Mouse (Mus musculus) intestine, embryonic 14.5 days (tissue): Measurements from ENCODE around the gene Gfra1. TPM values are rescaled to one million over a fixed set of nuclear protein-coding genes. Genes with fewer than 3 reads are reported as not detected.

ENCODE experiments used
- ATAC-seq: fragments of 200-750 bp; cut with Nextera tagmentation; replicated peaks from 2 replicates; pipeline ENCODE4 v1.8.0; 2017; ENCODE audit warnings: low read depth, moderate number of reproducible peaks, moderate TSS enrichment, moderate library complexity; ENCODE audit not compliant: low FRiP score, low TSS enrichment
- DNase-seq: peaks from one replicate; pipeline ENCODE4 v3.0.0-alpha.2; 2018; ENCODE audit warnings: low spot score
- H3K27ac ChIP-seq: fragments of 300-500 bp; sonication (generic); 2 replicates; pipeline ENCODE4 v1.5.1; 2014; ENCODE audit warnings: low read depth, mild to moderate bottlenecking, control low read depth
- H3K27me3 ChIP-seq: fragments of 300-500 bp; sonication (generic); replicated peaks from 2 replicates; pipeline ENCODE4 v1.6.1; 2014; ENCODE audit warnings: low read length, control low read depth; ENCODE audit not compliant: control insufficient read depth, insufficient read depth
- H3K36me3 ChIP-seq: fragments of 300-500 bp; sonication (generic); 2 replicates; pipeline ENCODE4 v1.6.1; 2014; ENCODE audit warnings: low read length, control low read depth; ENCODE audit not compliant: control insufficient read depth, insufficient read depth
- H3K4me1 ChIP-seq: fragments of 300-500 bp; sonication (generic); replicated peaks from 2 replicates; pipeline ENCODE4 v1.6.1; 2014; ENCODE audit warnings: low read length, control low read depth, mixed read lengths; ENCODE audit not compliant: control insufficient read depth, insufficient read depth
- H3K4me2 ChIP-seq: fragments of 300-500 bp; sonication (generic); 2 replicates; pipeline ENCODE4 v1.6.1; 2014; ENCODE audit warnings: low read length
- H3K4me3 ChIP-seq: fragments of 300-500 bp; sonication (generic); 2 replicates; pipeline ENCODE4 v1.5.1; 2014; ENCODE audit warnings: low read depth, low read length, control low read depth, mixed read lengths
- H3K9ac ChIP-seq: fragments of 300-500 bp; sonication (generic); 2 replicates; pipeline ENCODE4 v1.6.1; 2014; ENCODE audit warnings: mild to moderate bottlenecking, low read length
- H3K9me3 ChIP-seq: fragments of 300-500 bp; sonication (generic); 2 replicates; pipeline ENCODE4 v1.6.1; 2016; ENCODE audit warnings: low read length, control low read depth; ENCODE audit not compliant: control insufficient read depth
- WGBS: fragments of 180-500 bp; shearing (Covaris S2); extraction: QIAGEN DNeasy Blood & Tissue Kit; methylation state at CpG from one replicate; pipeline ENCODE4 v1.1.7; 2014; 5-methylcytosine and 5-hydroxymethylcytosine counted together
- polyA plus RNA-seq: library from polyadenylated mRNA; unstranded; fragments of >200 nt; fragmentation: Nextera tagmentation; extraction: Ambion mirVana; gene quantifications from 2 replicates; pipeline ENCODE4 v1.2.1, GENCODE M21; 2014

The Gfra1 gene
- polyA plus RNA-seq, 1 experiment from 2014 or later = 34.3 TPM

DNA sequence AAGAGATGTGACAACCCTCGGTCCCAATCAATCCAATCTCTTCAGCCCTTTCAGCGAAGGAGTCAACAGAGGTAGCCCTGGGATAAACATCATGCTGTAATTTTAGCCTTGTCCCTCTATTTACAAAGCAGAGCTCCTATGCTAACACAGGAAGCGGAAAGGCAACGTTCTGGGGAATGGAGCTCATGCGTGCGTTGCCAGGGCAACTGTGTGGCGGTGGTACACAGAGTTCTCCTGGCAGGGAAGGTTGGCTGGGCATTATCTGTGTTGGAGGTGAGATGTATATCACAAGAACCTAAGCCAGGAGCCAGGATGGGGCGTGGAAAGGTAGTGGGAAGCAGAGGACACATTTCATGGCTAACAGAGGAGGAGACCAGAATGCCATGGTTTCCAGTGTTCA lies 194.8 kb downstream of the Gfra1 start:
- DNase-seq (no peak), ATAC-seq (no peak)
- no peak overlapping the region for H3K4me3 ChIP-seq
- no peak overlapping the region for H3K4me2 ChIP-seq
- H3K36me3 ChIP-seq = peaks cover 8% of the 10 kb centered on the region; the same call in 1 of the 2 replicates
- no peaks in the 10 kb centered on the region for H3K9me3 ChIP-seq
- no peak overlapping the region for H3K27ac ChIP-seq
- 0 out of 2 replicates have a peak, but pooled peaks cover 9% of the 10 kb centered on the region for H3K4me1 ChIP-seq
- no peak overlapping the region for H3K9ac ChIP-seq
- H3K27me3 ChIP-seq = no peaks in the 10 kb centered on the region
- WGBS = 67% methylated on average over 8 of the region's 8 CpGs

DNA sequence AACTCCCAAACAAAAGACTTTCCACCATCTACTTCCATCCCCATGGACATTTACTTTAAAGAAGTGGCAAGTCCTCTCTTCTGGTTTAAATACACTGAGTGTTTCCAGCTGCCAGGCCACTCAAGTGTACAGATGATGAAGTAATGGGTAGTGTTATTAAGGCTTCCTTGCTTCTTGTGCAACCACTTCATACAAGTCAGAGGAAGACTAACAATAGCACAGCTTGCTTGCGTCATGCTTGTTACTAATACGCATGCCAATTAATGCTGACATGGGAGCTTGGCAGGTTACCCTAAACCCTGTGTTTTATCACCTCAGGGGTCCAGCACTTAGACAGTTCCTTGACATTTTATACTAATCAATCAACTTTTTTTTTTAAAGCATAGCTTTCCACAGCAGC lies 196.5 kb downstream of the Gfra1 start:
- 31% methylated on average over 2 of the region's 2 CpGs for WGBS
- no peaks in the 10 kb centered on the region for H3K9me3 ChIP-seq
- H3K4me1 ChIP-seq = 0 out of 2 replicates have a peak, but pooled peaks cover 9% of the 10 kb centered on the region
- H3K36me3 ChIP-seq = peaks cover 10% of the 10 kb centered on the region; the same call in 1 of the 2 replicates
- no peak overlapping the region for H3K4me3 ChIP-seq
- H3K27me3 ChIP-seq = no peaks in the 10 kb centered on the region
- H3K9ac ChIP-seq = no peak overlapping the region
- no peak overlapping the region for H3K27ac ChIP-seq
- ATAC-seq (peak; percentile 50; the same call in 1 of the 2 replicates), DNase-seq (no peak)
- H3K4me2 ChIP-seq = no peak overlapping the region

DNA sequence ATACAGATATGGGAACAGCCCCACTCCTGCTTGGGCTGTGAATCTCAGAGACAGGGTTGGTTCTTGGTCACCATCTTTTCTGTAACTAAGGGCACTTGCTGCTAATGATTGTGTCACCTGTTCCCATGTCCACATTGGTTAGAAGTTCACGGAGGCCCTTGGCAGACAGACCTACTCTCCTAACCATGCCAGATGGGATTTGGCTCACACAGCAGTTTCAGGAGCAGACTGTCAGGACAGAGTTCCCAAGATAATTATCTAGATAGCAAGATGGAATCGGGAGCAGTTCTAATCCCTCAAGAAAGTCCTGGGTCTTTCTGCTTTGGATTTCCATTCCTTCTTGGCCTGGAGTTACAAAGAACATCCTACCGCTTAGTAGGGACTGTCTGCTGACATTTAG lies 199.2 kb downstream of the Gfra1 start:
- H3K27ac ChIP-seq = no peak overlapping the region
- no peak overlapping the region for H3K4me2 ChIP-seq
- DNase-seq = no peak
- 0 out of 2 replicates have a peak, but pooled peaks cover 9% of the 10 kb centered on the region for H3K4me1 ChIP-seq
- 98% methylated on average over 3 of the region's 3 CpGs for WGBS
- peaks cover 7% of the 10 kb centered on the region; the same call in 1 of the 2 replicates for H3K36me3 ChIP-seq
- no peak for ATAC-seq
- no peak overlapping the region for H3K4me3 ChIP-seq
- H3K9ac ChIP-seq = no peak overlapping the region
- H3K27me3 ChIP-seq = no peaks in the 10 kb centered on the region
- no peaks in the 10 kb centered on the region for H3K9me3 ChIP-seq

DNA sequence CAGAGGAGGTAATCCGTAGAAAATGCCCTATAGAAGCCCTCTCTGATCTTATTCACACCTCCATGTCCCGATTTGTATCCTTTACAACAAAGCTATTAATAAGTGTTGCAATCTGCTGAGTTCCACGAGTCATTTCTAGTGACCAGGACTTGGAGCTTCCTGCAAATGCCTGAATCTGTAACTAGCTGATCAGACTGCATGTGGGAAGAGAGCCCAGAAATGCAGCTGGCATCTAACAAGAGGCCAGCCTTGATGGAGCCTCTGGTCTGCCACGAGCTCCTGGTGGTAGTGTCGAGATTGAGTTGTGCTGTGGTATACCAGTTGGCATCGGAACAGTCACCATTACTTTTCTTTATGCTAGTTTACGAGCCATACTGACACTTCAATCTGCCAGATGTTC lies 200.3 kb downstream of the Gfra1 start:
- Histone ChIP-seq H3K9ac (no peak overlapping the region), H3K27ac (no peak overlapping the region), H3K4me1 (0 out of 2 replicates have a peak, but pooled peaks cover 9% of the 10 kb centered on the region), H3K27me3 (no peaks in the 10 kb centered on the region), H3K4me2 (no peak overlapping the region), H3K4me3 (no peak overlapping the region), H3K9me3 (no peaks in the 10 kb centered on the region), H3K36me3 (peaks cover 7% of the 10 kb centered on the region; the same call in 1 of the 2 replicates)
- no peak for ATAC-seq
- 84% methylated on average over 7 of the region's 7 CpGs for WGBS
- no peak for DNase-seq

DNA sequence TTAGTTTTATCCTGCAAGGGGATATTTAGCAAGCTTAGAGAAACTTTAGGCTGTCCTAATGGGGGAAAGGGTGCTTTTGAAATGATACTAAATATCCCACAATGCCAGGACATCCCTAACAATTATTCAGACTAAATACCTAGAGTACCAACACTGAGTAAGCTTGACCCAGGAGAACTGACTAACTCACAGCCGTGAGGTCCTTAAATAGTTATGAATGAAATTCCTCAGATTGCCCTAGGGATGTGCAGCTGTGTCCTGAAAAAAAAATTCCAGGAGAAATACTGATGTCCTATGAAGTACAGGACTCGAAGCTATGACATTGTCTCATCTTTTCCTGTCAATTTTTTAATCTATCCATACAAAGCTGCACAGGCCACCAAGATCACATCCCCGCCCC lies 201.5 kb downstream of the Gfra1 start:
- WGBS = 71% methylated on average over 3 of the region's 3 CpGs
- ATAC-seq = no peak
- Histone ChIP-seq H3K4me3 (no peak overlapping the region), H3K36me3 (peaks cover 7% of the 10 kb centered on the region; the same call in 1 of the 2 replicates), H3K27me3 (no peaks in the 10 kb centered on the region), H3K27ac (no peak overlapping the region), H3K9me3 (no peaks in the 10 kb centered on the region), H3K4me1 (0 out of 2 replicates have a peak, but pooled peaks cover 3% of the 10 kb centered on the region), H3K9ac (no peak overlapping the region), H3K4me2 (no peak overlapping the region)
- DNase-seq = no peak

DNA sequence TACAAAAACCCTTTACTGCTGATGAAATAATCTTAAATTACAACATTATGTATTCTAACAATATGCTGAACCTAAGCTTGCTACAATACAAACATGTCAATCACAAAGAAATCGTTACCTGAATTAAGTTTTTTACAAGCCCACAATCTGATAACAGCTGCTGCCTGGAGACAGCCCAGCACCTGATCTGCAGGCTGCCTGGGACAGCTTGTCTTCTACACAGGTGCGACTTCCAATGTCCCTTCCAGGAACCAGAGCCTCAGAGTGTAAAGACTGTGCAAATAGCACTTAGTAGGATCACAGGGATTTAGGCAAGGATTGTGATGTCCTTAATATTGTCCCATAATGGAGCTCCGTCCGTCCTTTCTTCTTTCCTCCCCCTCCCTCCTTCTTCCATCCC lies 204.0 kb downstream of the Gfra1 start:
- 0 out of 2 replicates have a peak, but pooled peaks cover 7% of the 10 kb centered on the region for H3K36me3 ChIP-seq
- 75% methylated on average over 4 of the region's 4 CpGs for WGBS
- H3K27ac ChIP-seq = no peak overlapping the region
- DNase-seq = no peak
- no peaks in the 10 kb centered on the region for H3K9me3 ChIP-seq
- no peak overlapping the region for H3K9ac ChIP-seq
- H3K27me3 ChIP-seq = no peaks in the 10 kb centered on the region
- ATAC-seq = no peak
- no peak overlapping the region for H3K4me3 ChIP-seq
- H3K4me2 ChIP-seq = no peak overlapping the region
- H3K4me1 ChIP-seq = no peaks in the 10 kb centered on the region

DNA sequence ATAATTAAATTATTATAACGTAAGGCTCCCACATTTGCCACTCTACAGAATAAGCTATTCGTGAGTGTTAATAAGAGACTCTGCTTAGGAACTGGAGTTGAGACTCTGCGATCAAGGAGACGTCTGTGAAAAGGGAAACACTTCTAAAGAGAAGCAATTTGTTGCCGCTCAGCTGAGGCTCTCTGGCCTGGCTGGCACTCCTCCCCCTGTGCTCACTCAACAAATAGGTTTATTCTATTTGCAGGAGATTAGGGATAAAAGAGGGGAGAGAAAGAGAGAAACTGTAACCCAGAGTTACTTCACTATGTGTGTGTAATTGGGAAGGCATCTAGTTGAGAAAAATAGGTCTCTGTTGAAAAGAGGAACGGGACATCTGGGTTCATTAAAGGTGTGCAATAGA lies 204.6 kb downstream of the Gfra1 start:
- DNase-seq = no peak
- WGBS = 58% methylated on average over 6 of the region's 6 CpGs

DNA sequence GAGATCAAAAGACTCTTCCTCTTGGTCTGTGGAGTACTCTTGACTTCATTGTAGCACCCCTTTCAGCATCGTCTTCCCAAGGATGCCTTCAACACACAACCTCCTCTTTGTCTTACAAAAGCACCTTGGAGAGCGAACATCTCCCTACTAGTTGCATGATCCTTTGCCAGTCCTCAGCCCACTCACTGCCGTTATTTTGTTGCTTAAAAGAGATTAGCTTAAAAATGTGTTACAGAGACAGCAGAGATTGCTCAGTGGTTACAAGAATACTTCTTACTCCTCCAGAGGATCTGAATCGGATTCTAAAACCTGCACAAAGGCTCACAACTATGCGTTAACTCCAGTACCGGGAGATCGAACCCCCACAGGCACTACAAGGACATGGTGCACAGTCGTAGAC lies 205.5 kb downstream of the Gfra1 start:
- no peak overlapping the region for H3K4me3 ChIP-seq
- no peak overlapping the region for H3K4me2 ChIP-seq
- H3K36me3 ChIP-seq = no peaks in the 10 kb centered on the region
- no peaks in the 10 kb centered on the region for H3K9me3 ChIP-seq
- no peaks in the 10 kb centered on the region for H3K27me3 ChIP-seq
- H3K9ac ChIP-seq = no peak overlapping the region
- H3K27ac ChIP-seq = no peak overlapping the region
- ATAC-seq = no peak
- DNase-seq = no peak
- 89% methylated on average over 8 of the region's 8 CpGs for WGBS
- H3K4me1 ChIP-seq = peaks cover 7% of the 10 kb centered on the region; the same call in 1 of the 2 replicates

More for the DNA sequence above, 204.6 kb downstream of the Gfra1 start:
- Histone ChIP-seq H3K27ac (no peak overlapping the region), H3K27me3 (no peaks in the 10 kb centered on the region), H3K36me3 (0 out of 2 replicates have a peak, but pooled peaks cover 3% of the 10 kb centered on the region), H3K9me3 (no peaks in the 10 kb centered on the region), H3K4me1 (no peaks in the 10 kb centered on the region), H3K4me3 (no peak overlapping the region), H3K4me2 (no peak overlapping the region), H3K9ac (no peak overlapping the region)
- no peak for ATAC-seq

DNA sequence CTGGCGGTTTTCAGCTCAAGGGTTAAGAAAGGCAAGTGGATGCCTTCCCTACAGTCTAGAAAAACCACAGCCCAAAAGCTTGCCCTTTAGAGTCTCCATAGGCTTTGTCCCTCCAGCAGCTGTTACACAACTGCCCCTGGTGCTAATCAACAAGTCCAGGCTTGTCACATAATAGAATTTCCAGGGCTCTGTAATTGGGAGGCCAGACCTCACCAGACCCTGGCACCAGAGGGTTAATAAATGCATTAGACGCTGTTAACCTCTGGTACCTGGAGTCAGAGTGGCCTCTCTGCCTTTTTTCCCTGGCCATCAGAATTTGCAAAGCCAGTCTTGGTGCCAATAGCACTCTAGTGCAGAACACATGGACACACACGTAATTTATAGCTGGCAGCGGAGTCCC lies 211.6 kb downstream of the Gfra1 start:
- WGBS = 39% methylated on average over 4 of the region's 4 CpGs

More for the DNA sequence above, 211.6 kb downstream of the Gfra1 start:
- H3K27ac ChIP-seq = peak overlapping the region; percentile 36; the same call in 1 of the 2 replicates
- no peaks in the 10 kb centered on the region for H3K9me3 ChIP-seq
- no peak overlapping the region; the same call in 1 of the 2 replicates for H3K4me2 ChIP-seq
- H3K36me3 ChIP-seq = no peaks in the 10 kb centered on the region
- no peak overlapping the region for H3K9ac ChIP-seq
- ATAC-seq (no peak), DNase-seq (no peak)
- H3K4me3 ChIP-seq = no peak overlapping the region
- H3K4me1 ChIP-seq = peaks cover 19% of the 10 kb centered on the region
- H3K27me3 ChIP-seq = no peaks in the 10 kb centered on the region
